Mouse (Mus musculus) lung, postnatal 10 days (tissue): ENCODE measurements around the gene Sertad4.

Experiments used
- DNase-seq: peaks from one replicate; pipeline ENCODE4 v3.0.0; 2021

The Sertad4 gene

GRCm38 (mm10) chr1:192800338-192800737, 55.2 kb downstream of the Sertad4 start:
- no peak for DNase-seq

- DNase-seq: peak; percentile 33
These were observed 56.2 kb downstream of the Sertad4 start for GRCm38 (mm10) chr1:192799165-192799991.

DNA sequence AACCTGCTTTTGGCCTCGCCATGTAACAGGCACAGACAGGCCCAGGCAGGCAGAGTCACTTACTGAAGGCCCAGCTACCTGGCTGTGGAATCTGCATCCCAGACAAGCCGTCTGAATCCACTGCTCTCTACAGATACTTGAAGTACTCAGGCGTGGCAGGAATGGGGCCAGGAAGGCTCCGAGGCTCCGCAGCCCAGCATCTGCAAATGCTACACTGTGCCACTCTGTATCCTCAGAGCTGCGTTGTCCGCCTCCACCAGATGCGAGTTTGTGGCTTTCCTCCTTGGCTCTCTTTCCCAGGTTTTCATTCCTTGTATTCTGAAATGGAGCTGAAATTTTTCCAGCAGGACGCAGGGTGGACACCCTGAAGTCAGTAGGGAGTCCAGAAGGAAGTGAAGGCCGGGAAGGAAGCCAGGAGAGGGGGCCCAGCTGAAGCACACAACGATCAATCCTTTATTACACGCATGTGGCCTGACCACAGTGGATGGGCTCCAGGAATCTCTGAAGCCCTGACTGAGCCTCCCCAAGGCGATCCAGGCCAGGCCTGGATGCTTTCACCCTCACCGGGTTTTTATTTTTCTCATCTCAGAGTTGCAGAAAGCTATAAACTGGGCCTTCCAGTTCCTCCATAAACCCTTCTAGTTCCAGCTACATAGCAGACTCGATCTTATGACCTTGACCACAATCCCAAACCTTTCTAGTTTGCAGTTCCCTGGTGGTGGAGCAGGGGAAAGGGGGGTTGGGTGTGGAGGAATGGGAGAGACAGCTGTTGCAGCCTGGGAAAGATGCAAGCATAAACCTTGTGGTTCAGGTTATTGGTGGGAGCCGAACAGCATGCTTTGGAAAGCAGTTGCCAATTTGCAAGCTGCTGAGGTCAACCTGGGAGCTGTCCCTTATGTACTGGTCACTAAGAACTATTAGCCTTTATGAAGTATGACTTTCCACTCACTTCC, 57.1 kb downstream of the Sertad4 start:
- peak; percentile 64 for DNase-seq

DNA sequence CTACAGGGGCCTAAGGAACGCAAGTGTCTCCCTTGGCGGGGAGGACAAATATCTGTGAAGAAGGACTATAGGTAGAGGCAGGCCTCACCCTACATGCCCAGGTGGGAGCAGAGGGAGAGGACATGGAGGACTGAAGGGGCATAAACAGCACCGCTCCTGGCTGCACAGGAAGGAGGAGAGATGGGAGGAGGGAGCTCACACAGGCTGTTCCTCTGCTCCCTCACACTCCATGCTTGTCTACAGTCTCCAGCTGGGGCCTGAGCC, 58.6 kb downstream of the Sertad4 start:
- no peak for DNase-seq

DNA sequence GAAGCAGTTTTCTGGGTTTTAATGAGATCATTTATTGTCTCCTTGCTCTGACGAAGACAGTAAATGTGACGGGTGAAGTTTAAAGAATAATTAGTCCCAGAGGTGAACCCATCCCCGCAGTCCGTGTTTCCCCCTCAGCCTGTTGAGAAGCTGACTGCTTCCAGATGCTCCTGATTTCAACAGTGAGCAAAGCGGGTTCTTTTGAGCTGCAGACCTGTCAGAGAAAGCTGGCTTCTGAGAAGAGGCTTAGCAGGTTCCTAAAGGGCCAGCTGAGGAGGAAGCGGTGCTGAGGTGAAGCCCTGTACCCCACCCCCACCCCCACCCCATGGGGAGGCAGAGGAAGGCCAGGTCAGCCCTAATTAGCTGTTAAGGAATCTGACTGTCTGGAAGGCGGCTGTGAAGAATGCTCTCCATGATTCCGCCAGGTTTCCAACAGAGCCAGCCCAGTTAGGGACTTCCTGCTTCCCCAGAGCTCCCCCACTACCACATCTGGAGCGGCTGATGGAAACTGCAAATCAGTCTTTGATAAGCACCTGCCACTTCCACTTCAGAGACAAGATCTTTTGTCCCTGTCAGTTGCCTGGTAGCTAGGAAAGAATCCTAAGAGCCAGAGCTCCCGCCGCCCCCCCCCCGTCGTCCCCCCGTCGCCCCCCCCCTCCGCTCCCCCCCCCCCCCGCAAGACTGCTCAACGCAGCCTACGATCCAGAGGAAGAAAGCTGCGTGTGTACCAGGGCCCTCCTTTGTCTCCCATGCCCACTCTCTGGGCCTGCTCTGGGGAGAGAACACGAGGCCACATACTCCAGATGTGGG, 59.1 kb downstream of the Sertad4 start:
- DNase-seq: peak; percentile 41

GRCm38 (mm10) chr1:192794957-192795745, 60.4 kb downstream of the Sertad4 start:
- peak; percentile 19 for DNase-seq
